Comparison of ENCODE assay signal across 8 mouse cellular contexts in the genomic region with DNA sequence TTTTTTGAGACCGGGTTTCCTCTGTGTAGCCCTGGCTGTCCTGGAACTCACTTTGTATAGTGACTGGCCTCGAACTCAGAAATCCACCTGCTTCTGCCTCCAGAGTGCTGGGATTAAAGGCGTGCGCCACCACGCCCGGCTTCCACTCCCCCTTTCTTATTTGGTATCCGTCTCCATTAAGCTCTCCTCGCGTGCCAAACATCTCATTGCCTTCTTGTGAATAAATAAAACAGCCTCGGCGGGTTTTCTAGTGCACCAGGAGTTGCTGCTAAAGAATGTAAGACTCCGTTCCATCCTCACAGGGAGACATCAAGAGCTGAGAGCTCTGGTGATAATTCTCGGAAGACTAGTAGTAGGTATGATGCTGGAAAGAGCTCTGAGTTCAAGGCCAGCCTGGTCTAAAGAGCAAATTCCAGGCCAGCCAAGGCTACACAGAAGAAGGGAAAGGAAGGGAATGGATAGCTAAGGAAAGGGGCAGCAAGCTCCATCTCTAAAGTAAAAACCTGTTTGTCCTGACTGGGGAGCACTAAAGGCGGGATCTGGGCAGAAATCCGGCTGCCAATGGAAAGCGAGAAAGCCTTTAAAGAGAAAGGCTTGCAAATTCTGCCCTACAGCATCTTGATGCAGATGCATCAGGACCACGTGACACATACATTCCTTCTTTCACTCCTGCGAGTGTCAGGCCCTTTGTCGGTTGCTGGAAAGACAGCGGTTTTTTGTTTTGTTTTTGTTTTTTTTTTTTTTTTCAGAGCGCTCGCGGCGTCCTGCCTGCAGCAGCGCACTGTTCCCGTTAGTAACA. TPM values are rescaled to one million over a fixed set of nuclear protein-coding genes. Genes with fewer than 3 reads are reported as not detected.
DNase-seq lines count a peak whose midpoint lies in the region; ATAC-seq and TF ChIP-seq lines count a peak whose summit lies in the region.

No protein-coding gene starts in this region.

- ATAC-seq in heart, embryonic 14.5 days (ENCODE audit: insufficient number of reproducible peaks, insufficient read depth, low FRiP score, low read depth) = no peak
- ATAC-seq in liver, embryonic 14.5 days (ENCODE audit: insufficient read depth) = peak; percentile 13; the same call in 1 of the 2 replicates
- peak; percentile 31; the same call in 1 of the 2 replicates for ATAC-seq in neural tube, embryonic 11.5 days (ENCODE audit: insufficient read depth, low FRiP score, low TSS enrichment)

- H3K36me3 ChIP-seq in ES-E14 (ENCODE audit: control insufficient read depth, insufficient read depth, low read length, poor library complexity, severe bottlenecking) = no peaks in the 10 kb centered on the region; the same call in 1 of the 2 replicates
- no peaks in the 10 kb centered on the region for H3K36me3 ChIP-seq in embryonic facial prominence, embryonic 10.5 days (replicated peaks)
- no peaks in the 10 kb centered on the region for H3K36me3 ChIP-seq in heart, embryonic 14.5 days (ENCODE audit: control insufficient read depth, insufficient read depth, low read length)
- no peaks in the 10 kb centered on the region for H3K36me3 ChIP-seq in liver, embryonic 14.5 days (replicated peaks; ENCODE audit: control insufficient read depth, insufficient read depth, low read depth)
- no peaks in the 10 kb centered on the region for H3K36me3 ChIP-seq in neural tube, embryonic 11.5 days (ENCODE audit: control insufficient read depth, insufficient read depth, low read length)

- peak overlapping the region; percentile 73 to 85 for H3K4me3 ChIP-seq in ES-E14 (ENCODE audit: insufficient read depth in 1 of 2, low read depth in 1 of 2, low read length in 2 of 2, poor library complexity in 1 of 2, severe bottlenecking in 1 of 2)
- H3K4me3 ChIP-seq in embryonic facial prominence, embryonic 10.5 days = peak overlapping the region; percentile 70
- peak overlapping the region; percentile 56 to 88 for H3K4me3 ChIP-seq in heart, embryonic 14.5 days (ENCODE audit: control insufficient read depth in 1 of 2, insufficient read depth in 1 of 2, low read depth in 1 of 2, low read length in 2 of 2)
- peak overlapping the region; percentile 81 for H3K4me3 ChIP-seq in liver, embryonic 14.5 days (ENCODE audit: insufficient read depth in 1 of 2, low read depth in 2 of 2, low read length in 2 of 2)
- peak overlapping the region; percentile 36 for H3K4me3 ChIP-seq in neural tube, embryonic 11.5 days (ENCODE audit: low read depth, low read length)

- H3K4me1 ChIP-seq in ES-E14 (ENCODE audit: control insufficient read depth in 2 of 2, insufficient read depth in 2 of 2, low read length in 2 of 2, poor library complexity in 1 of 2) = peaks cover 5 to 8% of the 10 kb centered on the region in 2 experiments; a peak in 2 of 4 replicates
- H3K4me1 ChIP-seq in embryonic facial prominence, embryonic 10.5 days = peaks cover 11% of the 10 kb centered on the region
- H3K4me1 ChIP-seq in heart, embryonic 14.5 days (ENCODE audit: control insufficient read depth in 2 of 2, insufficient read depth in 2 of 2, low read length in 2 of 2) = peaks cover 4 to 6% of the 10 kb centered on the region in 2 experiments
- peaks cover 18 to 31% of the 10 kb centered on the region in 2 experiments for H3K4me1 ChIP-seq in liver, embryonic 14.5 days (replicated peaks; ENCODE audit: control insufficient read depth in 2 of 2, insufficient read depth in 2 of 2, low read length in 1 of 2)
- H3K4me1 ChIP-seq in neural tube, embryonic 11.5 days (ENCODE audit: control insufficient read depth, insufficient read depth, low read length) = 0 out of 2 replicates have a peak, but pooled peaks cover 7% of the 10 kb centered on the region

- H3K27me3 ChIP-seq in embryonic facial prominence, embryonic 10.5 days (replicated peaks; ENCODE audit: low read depth, poor library complexity, severe bottlenecking) = 0 out of 2 replicates have a peak, but pooled peaks cover 4% of the 10 kb centered on the region
- no peaks in the 10 kb centered on the region for H3K27me3 ChIP-seq in heart, embryonic 14.5 days (ENCODE audit: control insufficient read depth, insufficient read depth, low read length)
- H3K27me3 ChIP-seq in liver, embryonic 14.5 days (ENCODE audit: control insufficient read depth, insufficient read depth, low read length) = no peaks in the 10 kb centered on the region
- H3K27me3 ChIP-seq in neural tube, embryonic 11.5 days (ENCODE audit: control insufficient read depth, insufficient read depth, low read length) = no peaks in the 10 kb centered on the region

- in situ Hi-C loops in ES-E14 (cut with MboI; ENCODE audit: low sequenced_read_pairs in 2 of 2, unreplicated experiment in 2 of 2) = no loop called here

- H3K9ac ChIP-seq in ES-E14 (ENCODE audit: insufficient read depth, low read depth, low read length, poor library complexity, severe bottlenecking) = peak overlapping the region; percentile 61; the same call in 1 of the 2 replicates
- H3K9ac ChIP-seq in heart, embryonic 14.5 days (ENCODE audit: low read length) = peak overlapping the region; percentile 78
- peak overlapping the region; percentile 85 for H3K9ac ChIP-seq in liver, embryonic 14.5 days (replicated peaks)
- peak overlapping the region; percentile 59 for H3K9ac ChIP-seq in neural tube, embryonic 11.5 days (ENCODE audit: low read length)

- no peak for TF ChIP-seq EP300 in liver, embryonic 14.5 days (IDR thresholded peaks at IDR 0.05; ENCODE audit: low read depth)

- DNase-seq in ES-E14 (ENCODE audit: low read depth, low spot score) = peak; percentile 24
- DNase-seq in adrenal gland, postnatal 14 days = peak; percentile 55
- peak; percentile 58 for DNase-seq in embryonic facial prominence, embryonic 10.5 days (ENCODE audit: low spot score)
- peak; percentile 46 for DNase-seq in kidney, postnatal 10 days
- DNase-seq in liver, embryonic 14.5 days (ENCODE audit: low read depth in 3 of 3, low spot score in 3 of 3) = peak in 2 of 3 experiments; percentile 36 to 48
- peak; percentile 38 for DNase-seq in neural tube, embryonic 11.5 days (ENCODE audit: low spot score)
- no peak for DNase-seq in thymus, adult 18-20 months

- no peaks in the 10 kb centered on the region for H3K9me3 ChIP-seq in ES-E14 (ENCODE audit: control insufficient read depth, insufficient read depth, low read depth, low read length)
- H3K9me3 ChIP-seq in embryonic facial prominence, embryonic 10.5 days = no peaks in the 10 kb centered on the region
- H3K9me3 ChIP-seq in heart, embryonic 14.5 days (ENCODE audit: control insufficient read depth, low read length) = no peaks in the 10 kb centered on the region
- H3K9me3 ChIP-seq in liver, embryonic 14.5 days (ENCODE audit: control insufficient read depth, low read length) = no peaks in the 10 kb centered on the region
- no peaks in the 10 kb centered on the region for H3K9me3 ChIP-seq in neural tube, embryonic 11.5 days (ENCODE audit: control insufficient read depth, low read length)

- H3K27ac ChIP-seq in ES-E14 (ENCODE audit: insufficient read depth, low read depth, low read length, poor library complexity, severe bottlenecking) = no peak overlapping the region
- peak overlapping the region; percentile 78 for H3K27ac ChIP-seq in embryonic facial prominence, embryonic 10.5 days (replicated peaks)
- peak overlapping the region; percentile 77 to 83 for H3K27ac ChIP-seq in heart, embryonic 14.5 days (replicated peaks in 1 of 2; ENCODE audit: control insufficient read depth in 1 of 2, insufficient read depth in 1 of 2, low read depth in 2 of 2, low read length in 2 of 2)
- peak overlapping the region; percentile 82 for H3K27ac ChIP-seq in liver, embryonic 14.5 days
- H3K27ac ChIP-seq in neural tube, embryonic 11.5 days (ENCODE audit: low read depth, low read length) = 0 out of 2 replicates have a peak overlapping the region, but pooled peaks have one; percentile 36

- 6% methylated on average over 26 of the region's 26 CpGs for WGBS in embryonic facial prominence, embryonic 10.5 days
- WGBS in heart, embryonic 14.5 days = 7% methylated on average over 26 of the region's 26 CpGs
- WGBS in liver, embryonic 14.5 days (ENCODE audit: insufficient replicate concordance) = 7% methylated on average over 26 of the region's 26 CpGs
- WGBS in neural tube, embryonic 11.5 days = 6% methylated on average over 26 of the region's 26 CpGs

- TF ChIP-seq CTCF in liver, embryonic 14.5 days (IDR thresholded peaks at IDR 0.05; ENCODE audit: low read depth) = no peak

- H3K4me2 ChIP-seq in heart, embryonic 14.5 days (ENCODE audit: low read length) = peak overlapping the region; percentile 86
- H3K4me2 ChIP-seq in liver, embryonic 14.5 days (ENCODE audit: low read depth) = peak overlapping the region; percentile 94
- H3K4me2 ChIP-seq in neural tube, embryonic 11.5 days (ENCODE audit: low read depth) = peak overlapping the region; percentile 94

TF ChIP-seq in ES-E14, 5 proteins besides CTCF, POLR2A, EP300 and RAD21 (continues in another document):
- no peak for TF ChIP-seq CHD2 (IDR thresholded peaks at IDR 0.05; ENCODE audit: low read depth, low read length)

RNA-seq across cellular contexts. Expression of a gene that starts 0.6 kb away (rescaled TPM):
- 18.3 and 26.0 TPM in 2 replicates for total RNA-seq in ES-E14 (2012; rRNA removed)
- 61.6 and 101 TPM in 2 replicates for total RNA-seq in adrenal gland, postnatal 14 days (2021)
- 23.5 and 23.8 TPM in 2 replicates for polyA plus RNA-seq in embryonic facial prominence, embryonic 10.5 days (2016; fragmentation: Nextera tagmentation; extraction: Ambion mirVana)
- polyA plus RNA-seq in heart, embryonic 14.5 days (2014; fragmentation: Nextera tagmentation; extraction: Ambion mirVana) = 63.6 and 63.7 TPM in 2 replicates
- polyA plus RNA-seq in liver, embryonic 14.5 days (2012; rRNA removed) = 47.6 and 68.4 TPM in 2 replicates
- polyA plus RNA-seq in liver, embryonic 14.5 days (2014; fragmentation: Nextera tagmentation; extraction: Ambion mirVana) = 146 and 160 TPM in 2 replicates
- 20.6 and 23.8 TPM in 2 replicates for polyA plus RNA-seq in neural tube, embryonic 11.5 days (2014; fragmentation: Nextera tagmentation; extraction: Ambion mirVana)

RNA-seq across cellular contexts. Expression of a gene that starts 47.9 kb away (rescaled TPM):
- 0.53 and 1.9 TPM in 2 replicates for total RNA-seq in ES-E14 (2012; rRNA removed)
- total RNA-seq in adrenal gland, postnatal 14 days (2021) = not detected in 2 replicates
- not detected in 2 replicates for polyA plus RNA-seq in embryonic facial prominence, embryonic 10.5 days (2016; fragmentation: Nextera tagmentation; extraction: Ambion mirVana)
- polyA plus RNA-seq in heart, embryonic 14.5 days (2014; fragmentation: Nextera tagmentation; extraction: Ambion mirVana) = not detected in 2 replicates
- polyA plus RNA-seq in liver, embryonic 14.5 days (2012; rRNA removed) = not detected in 2 replicates
- not detected in 2 replicates for polyA plus RNA-seq in liver, embryonic 14.5 days (2014; fragmentation: Nextera tagmentation; extraction: Ambion mirVana)
- polyA plus RNA-seq in neural tube, embryonic 11.5 days (2014; fragmentation: Nextera tagmentation; extraction: Ambion mirVana) = not detected in 2 replicates

RNA-seq across cellular contexts. Expression of a gene that starts 48.0 kb away (rescaled TPM):
- 1.3 and 2.3 TPM in 2 replicates for total RNA-seq in ES-E14 (2012; rRNA removed)
- 0.26 TPM in 1 of 2 replicates, not detected in the other for total RNA-seq in adrenal gland, postnatal 14 days (2021)
- 0.10 TPM in 1 of 2 replicates, not detected in the other for polyA plus RNA-seq in embryonic facial prominence, embryonic 10.5 days (2016; fragmentation: Nextera tagmentation; extraction: Ambion mirVana)
- not detected in 2 replicates for polyA plus RNA-seq in heart, embryonic 14.5 days (2014; fragmentation: Nextera tagmentation; extraction: Ambion mirVana)
- 0.01 and 0.04 TPM in 2 replicates for polyA plus RNA-seq in liver, embryonic 14.5 days (2012; rRNA removed)
- 0.11 TPM in 1 of 2 replicates, not detected in the other for polyA plus RNA-seq in liver, embryonic 14.5 days (2014; fragmentation: Nextera tagmentation; extraction: Ambion mirVana)
- not detected in 2 replicates for polyA plus RNA-seq in neural tube, embryonic 11.5 days (2014; fragmentation: Nextera tagmentation; extraction: Ambion mirVana)

Comparison
In these comparisons a context has a peak if more than half of its experiments do, and no peak if none do; other contexts are left out.
1. DNase-seq: peak in ES-E14 (single experiment), adrenal gland, postnatal 14 days (single experiment), embryonic facial prominence, embryonic 10.5 days (single experiment), kidney, postnatal 10 days (single experiment), liver, embryonic 14.5 days (2 of 3) and neural tube, embryonic 11.5 days (single experiment); none in thymus, adult 18-20 months (0 of 2).
2. Peak in every context shown above with its lines, with median percentiles within 50 percentile points of each other: H3K4me3 ChIP-seq, H3K9ac ChIP-seq and H3K4me2 ChIP-seq.